Mouse (Mus musculus): ENCODE measurements at regions not wholly inside any gene's neighbourhood (a gene's known extent, or its start where the extent isn't known, plus 50 kb on each side); places are given as distances from the start of the nearest gene placed in this dataset.
A peak's percentile ranks its signal among the peaks of the same experiment; 100 is the strongest.

DNA sequence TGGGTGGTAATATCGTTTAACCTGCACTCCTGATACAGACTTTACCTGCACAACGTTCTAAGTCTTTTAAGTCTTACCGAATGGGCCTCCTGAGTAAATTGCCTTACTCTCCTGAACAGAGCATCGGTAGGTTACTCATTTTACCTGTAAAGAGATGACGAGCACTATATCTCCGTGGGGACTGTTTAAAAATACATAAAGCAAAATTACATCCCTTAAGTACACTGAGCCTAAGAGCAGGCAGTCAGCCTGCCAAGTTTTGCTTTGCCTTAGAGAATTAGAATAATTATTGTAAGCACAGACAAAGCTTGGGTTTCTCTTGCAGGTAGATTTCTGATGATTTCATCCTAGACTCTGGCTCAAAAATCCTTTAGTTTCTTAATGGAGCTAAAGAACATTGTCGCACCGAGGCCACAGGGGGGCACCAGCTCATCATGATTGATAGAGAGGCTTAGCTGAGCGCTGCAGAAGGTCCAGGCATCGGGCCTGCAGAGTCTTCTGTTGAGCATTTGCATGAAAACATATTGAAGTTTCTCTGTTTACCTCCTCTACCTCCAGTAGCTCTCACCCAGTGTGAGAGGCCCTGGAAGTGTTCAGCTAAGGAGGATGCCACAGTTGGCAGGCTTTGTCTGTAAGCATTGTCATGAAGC lies 208.3 kb upstream of the Ccdc54 start:
- no peaks in the 10 kb centered on the region for H3K4me1 ChIP-seq (ENCODE audit: control insufficient read depth, insufficient read depth, low read length)
- H3K9ac ChIP-seq (ENCODE audit: low read depth, poor library complexity, severe bottlenecking) = no peak overlapping the region
- TF ChIP-seq POLR2A (IDR thresholded peaks at IDR 0.05; ENCODE audit: insufficient read depth, low read length) = no peak
- TF ChIP-seq CTCF (IDR thresholded peaks at IDR 0.05; ENCODE audit: low read depth, low read length) = peak; percentile 70
- no peak for TF ChIP-seq EP300 (IDR thresholded peaks at IDR 0.05; ENCODE audit: insufficient read depth, low read depth, low read length)
- no peaks in the 10 kb centered on the region for H3K9me3 ChIP-seq (replicated peaks; ENCODE audit: control insufficient read depth, insufficient read depth, low read length, poor library complexity, severe bottlenecking)
- no peak overlapping the region for H3K27ac ChIP-seq (ENCODE audit: insufficient read depth, low read length)
- no peaks in the 10 kb centered on the region for H3K36me3 ChIP-seq (ENCODE audit: control insufficient read depth, insufficient read depth, low read length, poor library complexity, severe bottlenecking)
- H3K4me3 ChIP-seq (ENCODE audit: low read depth, low read length) = no peak overlapping the region
- H3K27me3 ChIP-seq (ENCODE audit: control insufficient read depth, insufficient read depth, low read length, poor library complexity, severe bottlenecking) = no peaks in the 10 kb centered on the region

DNA sequence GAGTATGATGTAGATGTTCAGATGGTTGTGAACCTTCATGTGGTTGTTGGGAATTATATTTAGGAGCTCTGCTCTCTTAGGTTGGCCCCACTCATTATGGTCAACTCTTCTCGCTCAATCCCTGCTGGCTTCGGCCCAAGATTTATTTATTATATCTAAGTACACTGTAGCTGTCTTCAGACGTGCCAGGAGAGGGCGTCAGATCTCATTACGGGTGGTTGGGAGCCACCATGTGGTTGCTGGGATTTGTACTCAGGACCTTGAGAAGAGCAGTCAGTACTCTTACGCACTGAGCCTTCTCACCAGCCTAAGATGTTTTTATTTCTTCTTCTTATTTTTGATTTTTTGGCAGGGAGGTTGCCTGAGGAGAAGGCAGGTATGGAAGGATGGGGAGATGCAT lies 207.1 kb upstream of the Ccdc54 start:
- Histone ChIP-seq H3K36me3 (ENCODE audit: control insufficient read depth, insufficient read depth, low read length, poor library complexity, severe bottlenecking) (no peaks in the 10 kb centered on the region), H3K9me3 (replicated peaks; ENCODE audit: control insufficient read depth, insufficient read depth, low read length, poor library complexity, severe bottlenecking) (no peaks in the 10 kb centered on the region), H3K27ac (ENCODE audit: insufficient read depth, low read length) (no peak overlapping the region), H3K27me3 (ENCODE audit: control insufficient read depth, insufficient read depth, low read length, poor library complexity, severe bottlenecking) (no peaks in the 10 kb centered on the region), H3K4me1 (ENCODE audit: control insufficient read depth, insufficient read depth, low read length) (no peaks in the 10 kb centered on the region), H3K4me3 (ENCODE audit: low read depth, low read length) (no peak overlapping the region), H3K9ac (ENCODE audit: low read depth, poor library complexity, severe bottlenecking) (no peak overlapping the region)
- TF ChIP-seq POLR2A (IDR thresholded peaks at IDR 0.05; ENCODE audit: insufficient read depth, low read length) (no peak), CTCF (IDR thresholded peaks at IDR 0.05; ENCODE audit: low read depth, low read length) (peak; percentile 21), EP300 (IDR thresholded peaks at IDR 0.05; ENCODE audit: insufficient read depth, low read depth, low read length) (no peak)

DNA sequence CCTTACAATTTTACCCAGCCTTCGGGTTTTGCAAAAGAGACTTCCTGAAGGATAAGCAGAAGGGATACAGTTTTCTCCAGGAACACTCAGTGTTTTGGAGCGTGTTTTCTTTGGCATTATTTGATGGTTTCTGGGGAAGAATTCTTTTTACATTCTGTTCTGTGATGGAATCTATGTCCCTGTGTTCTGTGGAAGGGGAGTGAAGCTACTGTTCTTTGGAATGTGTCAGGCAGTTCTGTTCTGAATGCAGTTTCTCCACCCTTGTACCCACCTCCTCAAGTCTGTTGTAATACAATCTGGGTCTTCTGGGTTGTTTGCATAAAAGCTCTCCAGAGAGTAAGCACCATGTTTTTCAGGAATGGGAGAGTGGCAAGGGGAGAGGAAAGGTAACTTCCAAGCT lies 202.0 kb upstream of the Ccdc54 start:
- Histone ChIP-seq H3K4me1 (ENCODE audit: control insufficient read depth, insufficient read depth, low read length) (no peaks in the 10 kb centered on the region), H3K9ac (ENCODE audit: low read depth, poor library complexity, severe bottlenecking) (no peak overlapping the region)

DNA sequence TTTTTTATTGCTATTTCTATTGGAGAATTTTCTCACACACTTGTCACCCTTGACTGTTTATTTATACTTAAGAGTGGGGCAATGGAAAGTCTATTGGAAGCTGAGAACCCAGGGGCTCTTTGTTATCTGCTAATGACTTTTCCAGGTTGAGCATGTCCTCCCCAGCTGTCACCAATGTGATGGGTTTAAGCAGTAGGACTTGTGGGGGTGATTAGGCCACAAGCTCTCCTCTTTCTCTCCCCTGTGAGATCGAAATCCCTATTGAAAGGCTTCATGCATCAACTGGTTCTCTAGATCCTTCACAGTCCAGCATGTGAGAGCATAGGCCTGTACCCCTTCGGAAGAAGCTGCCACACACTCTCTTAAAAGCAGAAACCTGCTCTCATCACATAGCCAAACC lies 201.6 kb upstream of the Ccdc54 start:
- Histone ChIP-seq H3K27me3 (ENCODE audit: control insufficient read depth, insufficient read depth, low read length, poor library complexity, severe bottlenecking) (no peaks in the 10 kb centered on the region), H3K9me3 (replicated peaks; ENCODE audit: control insufficient read depth, insufficient read depth, low read length, poor library complexity, severe bottlenecking) (no peaks in the 10 kb centered on the region), H3K36me3 (ENCODE audit: control insufficient read depth, insufficient read depth, low read length, poor library complexity, severe bottlenecking) (no peaks in the 10 kb centered on the region), H3K27ac (ENCODE audit: insufficient read depth, low read length) (no peak overlapping the region), H3K4me1 (ENCODE audit: control insufficient read depth, insufficient read depth, low read length) (no peaks in the 10 kb centered on the region), H3K4me3 (ENCODE audit: low read depth, low read length) (no peak overlapping the region), H3K9ac (ENCODE audit: low read depth, poor library complexity, severe bottlenecking) (no peak overlapping the region)
- TF ChIP-seq POLR2A (IDR thresholded peaks at IDR 0.05; ENCODE audit: insufficient read depth, low read length) (no peak), CTCF (IDR thresholded peaks at IDR 0.05; ENCODE audit: low read depth, low read length) (no peak), EP300 (IDR thresholded peaks at IDR 0.05; ENCODE audit: insufficient read depth, low read depth, low read length) (no peak)

More for the DNA sequence above, 202.0 kb upstream of the Ccdc54 start:
- H3K27me3 ChIP-seq (ENCODE audit: control insufficient read depth, insufficient read depth, low read length, poor library complexity, severe bottlenecking) = no peaks in the 10 kb centered on the region
- no peak overlapping the region for H3K27ac ChIP-seq (ENCODE audit: insufficient read depth, low read length)
- no peak overlapping the region for H3K4me3 ChIP-seq (ENCODE audit: low read depth, low read length)
- H3K9me3 ChIP-seq (replicated peaks; ENCODE audit: control insufficient read depth, insufficient read depth, low read length, poor library complexity, severe bottlenecking) = no peaks in the 10 kb centered on the region
- H3K36me3 ChIP-seq (ENCODE audit: control insufficient read depth, insufficient read depth, low read length, poor library complexity, severe bottlenecking) = no peaks in the 10 kb centered on the region
- TF ChIP-seq POLR2A (IDR thresholded peaks at IDR 0.05; ENCODE audit: insufficient read depth, low read length) (no peak), CTCF (IDR thresholded peaks at IDR 0.05; ENCODE audit: low read depth, low read length) (no peak), EP300 (IDR thresholded peaks at IDR 0.05; ENCODE audit: insufficient read depth, low read depth, low read length) (no peak)

DNA sequence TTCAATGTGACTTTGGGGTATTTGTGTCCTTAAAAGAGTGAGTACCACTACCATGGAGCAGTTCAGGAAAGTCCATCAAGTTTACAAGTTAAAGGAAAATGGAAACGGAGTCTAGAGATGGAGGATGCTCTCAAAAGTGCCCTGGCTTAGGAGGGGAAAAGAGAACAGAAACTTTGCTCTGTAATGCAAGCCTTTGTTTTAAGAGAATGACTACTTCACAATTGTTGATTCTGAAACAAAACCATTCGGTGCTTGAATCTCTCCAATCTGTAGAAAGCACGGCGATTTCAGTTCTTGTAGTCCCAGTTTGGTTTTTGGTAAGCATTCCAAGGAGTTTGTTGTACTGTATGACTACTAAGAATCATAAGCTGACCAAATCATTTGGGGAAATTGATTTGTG lies 197.7 kb upstream of the Ccdc54 start:
- no peak overlapping the region for H3K9ac ChIP-seq (ENCODE audit: low read depth, poor library complexity, severe bottlenecking)
- no peak overlapping the region for H3K4me3 ChIP-seq (ENCODE audit: low read depth, low read length)
- H3K9me3 ChIP-seq (replicated peaks; ENCODE audit: control insufficient read depth, insufficient read depth, low read length, poor library complexity, severe bottlenecking) = no peaks in the 10 kb centered on the region
- H3K27ac ChIP-seq (ENCODE audit: insufficient read depth, low read length) = no peak overlapping the region
- no peaks in the 10 kb centered on the region for H3K36me3 ChIP-seq (ENCODE audit: control insufficient read depth, insufficient read depth, low read length, poor library complexity, severe bottlenecking)
- H3K4me1 ChIP-seq (ENCODE audit: control insufficient read depth, insufficient read depth, low read length) = no peaks in the 10 kb centered on the region
- TF ChIP-seq EP300 (IDR thresholded peaks at IDR 0.05; ENCODE audit: insufficient read depth, low read depth, low read length) (no peak), POLR2A (IDR thresholded peaks at IDR 0.05; ENCODE audit: insufficient read depth, low read length) (no peak), CTCF (IDR thresholded peaks at IDR 0.05; ENCODE audit: low read depth, low read length) (no peak)
- H3K27me3 ChIP-seq (ENCODE audit: control insufficient read depth, insufficient read depth, low read length, poor library complexity, severe bottlenecking) = no peaks in the 10 kb centered on the region

DNA sequence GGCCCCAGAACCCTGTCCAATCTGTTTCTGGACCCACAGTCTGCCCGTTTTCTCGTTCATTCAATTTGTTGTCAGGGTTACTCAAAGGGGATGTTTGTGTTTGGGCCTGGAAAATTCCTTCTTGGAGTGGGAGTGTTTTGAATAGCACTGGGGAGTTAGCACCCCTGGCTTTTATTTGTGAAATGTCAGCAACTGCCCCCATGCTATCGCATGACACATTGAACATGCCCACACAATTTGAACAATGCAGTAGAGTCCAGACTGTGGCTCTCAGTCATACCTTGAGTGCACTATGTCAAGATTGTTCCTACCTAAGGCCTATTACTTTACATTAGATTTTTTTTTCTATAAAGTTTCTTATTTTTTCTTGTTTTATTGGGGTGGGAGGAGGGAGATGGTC lies 195.2 kb upstream of the Ccdc54 start:
- no peaks in the 10 kb centered on the region for H3K36me3 ChIP-seq (ENCODE audit: control insufficient read depth, insufficient read depth, low read length, poor library complexity, severe bottlenecking)
- H3K9ac ChIP-seq (ENCODE audit: low read depth, poor library complexity, severe bottlenecking) = no peak overlapping the region
- TF ChIP-seq POLR2A (IDR thresholded peaks at IDR 0.05; ENCODE audit: insufficient read depth, low read length) (no peak), CTCF (IDR thresholded peaks at IDR 0.05; ENCODE audit: low read depth, low read length) (no peak), EP300 (IDR thresholded peaks at IDR 0.05; ENCODE audit: insufficient read depth, low read depth, low read length) (no peak)
- no peaks in the 10 kb centered on the region; the same call in 1 of the 2 replicates for H3K27me3 ChIP-seq (ENCODE audit: control insufficient read depth, insufficient read depth, low read length, poor library complexity, severe bottlenecking)
- H3K4me3 ChIP-seq (ENCODE audit: low read depth, low read length) = no peak overlapping the region
- no peaks in the 10 kb centered on the region for H3K4me1 ChIP-seq (ENCODE audit: control insufficient read depth, insufficient read depth, low read length)
- H3K27ac ChIP-seq (ENCODE audit: insufficient read depth, low read length) = no peak overlapping the region
- H3K9me3 ChIP-seq (replicated peaks; ENCODE audit: control insufficient read depth, insufficient read depth, low read length, poor library complexity, severe bottlenecking) = no peaks in the 10 kb centered on the region
